Mouse (Mus musculus): Measurements from ENCODE around the gene Otos. TPM values are rescaled to one million over a fixed set of nuclear protein-coding genes. Genes with fewer than 3 reads are reported as not detected.

Otos gene
- polyA plus RNA-seq, 1 experiment from 2014 or later = 0.31 TPM

DNA sequence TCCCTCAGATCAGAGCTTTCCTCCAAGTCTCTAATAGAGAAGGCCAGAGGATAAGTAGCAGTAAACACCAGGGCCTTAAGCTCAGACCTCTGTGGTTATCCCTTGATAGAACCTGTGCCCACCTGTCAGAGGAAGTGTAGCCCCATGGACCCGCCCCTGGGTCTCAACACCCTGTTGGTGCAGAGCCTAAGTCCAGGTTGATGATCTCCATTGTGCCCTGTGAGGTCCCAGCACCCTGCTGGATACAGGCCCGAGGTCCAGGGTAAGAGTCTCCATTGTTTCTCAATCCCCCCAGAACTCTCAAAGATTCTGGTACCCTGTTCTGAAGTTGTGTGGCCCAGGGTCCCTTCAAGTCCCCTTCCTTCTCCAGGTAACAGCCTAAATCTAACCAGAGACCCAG is 2.5 kb downstream of the Otos start:
- H3K4me1 ChIP-seq = peaks cover 19% of the 10 kb centered on the region
- H3K4me2 ChIP-seq = no peak overlapping the region
- no peak overlapping the region for H3K9ac ChIP-seq
- no peak overlapping the region for H3K27ac ChIP-seq
- H3K27me3 ChIP-seq = no peaks in the 10 kb centered on the region; the same call in 1 of the 2 replicates
- no peaks in the 10 kb centered on the region for H3K36me3 ChIP-seq
- 36% methylated on average over 2 of the region's 2 CpGs for WGBS
- no peak for ATAC-seq (ENCODE audit: borderline replicate concordance, extremely low read depth, low FRiP score, low TSS enrichment)
- H3K4me3 ChIP-seq = no peak overlapping the region
- no peaks in the 10 kb centered on the region for H3K9me3 ChIP-seq

DNA sequence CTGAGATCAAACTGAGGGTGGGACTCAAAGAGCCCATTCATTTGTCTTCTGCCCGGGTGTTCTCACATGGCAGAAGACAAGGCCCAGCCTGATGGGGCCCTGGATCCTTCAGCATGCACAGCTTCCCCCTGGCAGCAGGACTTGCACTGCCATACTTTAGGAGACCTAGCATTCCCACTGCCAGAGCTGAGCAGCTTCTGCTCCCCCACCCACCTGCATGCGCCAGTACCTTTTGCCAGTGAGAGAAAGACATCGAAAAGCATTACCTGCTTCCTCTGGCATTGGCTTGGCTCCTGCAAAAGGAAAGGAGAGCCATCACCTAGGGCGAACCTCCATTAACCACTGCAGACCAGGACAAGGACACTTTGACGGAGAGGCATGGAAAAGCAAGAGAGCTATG is 3.7 kb downstream of the Otos start:
- Histone ChIP-seq H3K4me3 (no peak overlapping the region), H3K9ac (no peak overlapping the region), H3K4me1 (peaks cover 31% of the 10 kb centered on the region), H3K27me3 (no peaks in the 10 kb centered on the region; the same call in 1 of the 2 replicates), H3K9me3 (no peaks in the 10 kb centered on the region), H3K27ac (no peak overlapping the region), H3K36me3 (no peaks in the 10 kb centered on the region), H3K4me2 (no peak overlapping the region)
- no peak for ATAC-seq (ENCODE audit: borderline replicate concordance, extremely low read depth, low FRiP score, low TSS enrichment)
- WGBS = 74% methylated on average over 5 of the region's 5 CpGs

DNA sequence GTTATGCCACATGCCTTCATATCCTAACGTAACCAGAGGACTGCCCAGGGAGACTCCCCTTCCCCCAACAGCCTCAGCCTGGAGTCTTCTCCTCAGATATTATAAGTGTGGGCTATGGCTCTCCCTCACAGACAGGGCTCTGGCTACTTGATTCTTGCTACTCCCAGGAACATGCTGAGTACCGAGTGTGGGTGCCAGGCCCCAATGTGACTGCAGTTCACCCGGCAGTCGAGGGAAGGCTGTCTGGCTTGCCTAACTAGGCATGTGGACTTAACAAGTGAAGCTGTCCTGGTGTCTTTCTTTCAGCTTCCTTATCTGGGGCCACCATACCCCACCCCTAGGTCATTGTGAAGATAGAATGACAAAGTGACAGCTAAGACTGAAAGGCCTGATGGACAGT is 5.0 kb downstream of the Otos start:
- H3K27ac ChIP-seq = no peak overlapping the region
- H3K27me3 ChIP-seq = no peaks in the 10 kb centered on the region; the same call in 1 of the 2 replicates
- no peak overlapping the region for H3K4me3 ChIP-seq
- H3K4me1 ChIP-seq = peaks cover 31% of the 10 kb centered on the region
- 0 out of 2 replicates have a peak, but pooled peaks cover 5% of the 10 kb centered on the region for H3K36me3 ChIP-seq
- no peaks in the 10 kb centered on the region for H3K9me3 ChIP-seq
- 72% methylated on average over 4 of the region's 4 CpGs for WGBS
- no peak for ATAC-seq (ENCODE audit: borderline replicate concordance, extremely low read depth, low FRiP score, low TSS enrichment)
- H3K9ac ChIP-seq = no peak overlapping the region
- H3K4me2 ChIP-seq = no peak overlapping the region

DNA sequence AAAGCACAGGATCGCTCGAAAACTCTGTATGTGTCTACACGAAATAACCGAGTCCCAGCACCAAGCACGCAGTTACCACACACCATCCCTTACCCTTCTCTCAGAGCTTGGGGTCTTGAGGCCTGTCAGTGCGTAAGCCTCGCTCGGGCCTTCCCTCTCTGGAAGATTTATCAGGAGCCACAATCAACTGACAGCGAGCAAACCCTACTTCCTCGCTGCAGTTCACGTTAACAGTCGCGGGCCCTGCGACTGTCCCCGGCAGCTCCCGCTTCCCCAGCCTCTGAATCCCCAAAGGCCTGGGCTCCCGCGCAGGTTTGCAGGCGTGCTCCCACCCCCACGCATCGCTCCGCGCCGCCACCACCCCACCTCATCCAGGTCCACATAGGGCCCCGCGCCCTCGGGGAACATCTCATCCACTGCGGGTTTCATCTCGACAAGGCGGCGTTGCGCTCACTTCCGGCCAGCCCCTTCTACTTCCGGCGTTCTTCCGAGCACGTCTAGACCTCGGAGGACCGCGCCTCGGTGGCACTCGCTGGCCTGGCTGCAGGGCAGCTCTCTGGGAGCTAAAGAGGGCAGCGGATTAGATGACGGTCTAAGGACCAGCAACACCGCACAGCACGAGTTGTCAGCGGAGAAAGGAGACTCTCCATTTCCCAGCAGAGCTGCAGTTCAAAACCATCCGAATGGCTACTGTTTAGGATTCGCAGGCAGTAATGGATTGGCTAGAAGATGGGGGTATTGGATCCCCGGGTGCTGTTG is 6.9 kb downstream of the Otos start, which contains the start of gene Cops9:
Cops9 (minus strand) TSS at position 472 of the 759 bp plus-strand sequence.
- Histone ChIP-seq H3K27ac (peak within 1 kb of the TSS; percentile 56), H3K9ac (peak within 1 kb of the TSS; percentile 98), H3K4me2 (peak within 1 kb of the TSS; percentile 84), H3K36me3 (peaks cover 16% of the 10 kb centered on the region; the same call in 1 of the 2 replicates), H3K4me3 (peak within 1 kb of the TSS; percentile 99), H3K9me3 (no peaks in the 10 kb centered on the region), H3K27me3 (no peaks in the 10 kb centered on the region; the same call in 1 of the 2 replicates), H3K4me1 (peaks cover 20% of the 10 kb centered on the region)
- WGBS = 1% methylated on average over 50 of the region's 50 CpGs
- peak; percentile 94 for ATAC-seq (ENCODE audit: borderline replicate concordance, extremely low read depth, low FRiP score, low TSS enrichment)

DNA sequence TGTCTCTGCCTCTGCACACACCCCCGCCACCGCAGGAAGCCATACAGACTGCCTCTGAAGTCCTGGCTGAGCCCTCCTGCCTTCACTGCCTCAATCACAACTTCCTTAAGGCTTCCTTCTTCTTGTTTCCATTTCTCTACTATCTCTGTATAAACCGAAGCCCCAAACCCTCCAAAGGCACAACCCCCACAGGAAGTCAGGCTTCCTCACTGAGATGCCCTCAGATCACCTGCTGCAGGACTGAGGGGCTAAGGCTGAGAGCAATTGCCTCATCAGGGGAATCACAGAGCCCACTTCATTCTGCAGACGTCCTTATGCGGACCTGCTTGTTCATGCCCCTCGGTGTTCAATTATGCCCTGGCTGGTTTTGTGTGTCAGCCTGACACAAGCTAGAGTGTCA is 8.2 kb downstream of the Otos start:
- no peak for ATAC-seq (ENCODE audit: borderline replicate concordance, extremely low read depth, low FRiP score, low TSS enrichment)
- WGBS = 82% methylated on average over 6 of the region's 6 CpGs
- H3K27me3 ChIP-seq = no peaks in the 10 kb centered on the region
- no peak overlapping the region for H3K4me3 ChIP-seq
- H3K4me2 ChIP-seq = peak overlapping the region; percentile 84
- H3K9me3 ChIP-seq = no peaks in the 10 kb centered on the region
- H3K9ac ChIP-seq = no peak overlapping the region
- peaks cover 20% of the 10 kb centered on the region for H3K4me1 ChIP-seq
- H3K36me3 ChIP-seq = peaks cover 22% of the 10 kb centered on the region; the same call in 1 of the 2 replicates
- H3K27ac ChIP-seq = no peak overlapping the region

DNA sequence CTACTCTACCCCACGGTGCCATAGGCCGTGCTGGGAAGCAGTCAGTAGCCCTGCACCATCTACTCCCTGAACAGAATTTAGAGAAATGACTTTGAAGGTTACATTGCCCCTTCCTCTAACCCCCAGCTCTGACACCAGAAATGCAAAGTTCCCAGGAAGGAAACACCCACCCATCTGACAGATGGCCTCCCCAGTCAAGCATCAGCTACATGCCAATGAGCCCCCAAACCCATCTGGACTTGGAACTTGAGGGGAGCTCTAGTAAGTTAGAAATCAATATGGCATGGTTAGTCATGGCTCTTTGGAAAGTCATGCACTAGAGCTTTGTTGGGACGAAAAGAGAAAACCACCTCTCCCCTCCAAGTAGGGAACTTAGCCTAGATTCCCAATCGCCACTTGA is 9.9 kb downstream of the Otos start:
- 93% methylated on average over 4 of the region's 4 CpGs for WGBS
- no peak overlapping the region for H3K27ac ChIP-seq
- H3K4me2 ChIP-seq = no peak overlapping the region
- no peaks in the 10 kb centered on the region for H3K27me3 ChIP-seq
- peaks cover 20% of the 10 kb centered on the region for H3K4me1 ChIP-seq
- no peak for ATAC-seq (ENCODE audit: borderline replicate concordance, extremely low read depth, low FRiP score, low TSS enrichment)
- no peak overlapping the region for H3K4me3 ChIP-seq
- peaks cover 22% of the 10 kb centered on the region; the same call in 1 of the 2 replicates for H3K36me3 ChIP-seq
- H3K9ac ChIP-seq = no peak overlapping the region
- no peaks in the 10 kb centered on the region for H3K9me3 ChIP-seq

DNA sequence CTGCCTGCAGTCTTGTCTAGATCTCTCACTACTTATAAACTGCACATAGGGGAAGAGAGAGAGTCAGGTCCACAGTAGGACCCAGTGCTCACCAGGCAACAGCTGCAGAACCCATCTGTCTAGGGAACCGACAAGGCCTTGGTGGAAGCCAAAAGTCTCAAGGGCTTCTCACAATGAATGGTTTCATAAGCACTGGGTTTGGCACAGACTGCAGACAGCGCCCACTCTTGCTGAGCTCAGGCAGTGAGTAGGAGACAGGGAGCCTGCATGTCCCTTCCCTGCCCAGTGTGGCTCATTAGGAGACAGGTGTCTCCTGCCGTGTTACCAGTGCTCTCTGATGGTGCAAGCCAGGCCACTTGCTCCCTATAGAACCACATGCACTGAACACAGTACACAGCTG is 10.5 kb downstream of the Otos start:
- no peak for ATAC-seq (ENCODE audit: borderline replicate concordance, extremely low read depth, low FRiP score, low TSS enrichment)
- peaks cover 22% of the 10 kb centered on the region; the same call in 1 of the 2 replicates for H3K36me3 ChIP-seq
- no peaks in the 10 kb centered on the region for H3K9me3 ChIP-seq
- H3K4me3 ChIP-seq = no peak overlapping the region
- 75% methylated on average over 3 of the region's 3 CpGs for WGBS
- no peak overlapping the region for H3K9ac ChIP-seq
- no peaks in the 10 kb centered on the region for H3K27me3 ChIP-seq
- peaks cover 20% of the 10 kb centered on the region for H3K4me1 ChIP-seq
- H3K27ac ChIP-seq = no peak overlapping the region
- H3K4me2 ChIP-seq = no peak overlapping the region

DNA sequence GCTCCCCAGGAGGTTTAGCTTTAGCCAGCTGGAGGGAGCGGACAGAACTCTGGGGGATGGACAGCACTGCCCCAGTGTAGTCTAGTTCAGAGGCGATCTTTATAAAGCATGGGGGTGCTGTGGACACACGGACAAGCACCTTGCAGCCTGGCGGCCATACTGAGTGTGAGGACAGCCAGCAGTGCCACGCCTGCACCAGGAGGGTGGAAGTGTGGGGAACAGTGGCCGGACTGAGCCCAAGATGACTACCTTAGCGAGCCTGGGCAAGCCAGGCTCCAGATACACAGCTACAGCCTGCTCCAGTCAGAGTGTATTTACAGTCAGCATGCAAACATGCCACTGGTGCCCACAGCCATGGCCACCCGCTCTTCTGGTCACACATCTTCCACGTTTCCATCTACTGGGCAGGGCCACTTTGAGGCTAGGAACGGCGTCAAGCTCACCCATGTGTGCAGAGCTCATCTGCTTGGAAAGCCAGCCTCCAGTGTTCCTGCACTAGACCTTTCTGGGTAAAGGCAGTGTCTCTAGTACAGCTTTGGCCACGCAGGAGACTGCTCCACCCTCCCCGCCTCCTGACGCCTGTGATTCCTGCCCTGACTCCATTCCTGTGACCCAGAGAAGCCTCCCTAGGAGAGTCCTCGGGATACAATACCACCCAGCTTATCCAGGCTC is 11.0 kb downstream of the Otos start:
- Histone ChIP-seq H3K27me3 (no peaks in the 10 kb centered on the region), H3K27ac (no peak overlapping the region), H3K4me1 (peaks cover 20% of the 10 kb centered on the region), H3K9me3 (no peaks in the 10 kb centered on the region), H3K9ac (no peak overlapping the region), H3K4me2 (no peak overlapping the region), H3K36me3 (peaks cover 22% of the 10 kb centered on the region; the same call in 1 of the 2 replicates), H3K4me3 (no peak overlapping the region)
- WGBS = 91% methylated on average over 15 of the region's 15 CpGs
- no peak for ATAC-seq (ENCODE audit: borderline replicate concordance, extremely low read depth, low FRiP score, low TSS enrichment)

DNA sequence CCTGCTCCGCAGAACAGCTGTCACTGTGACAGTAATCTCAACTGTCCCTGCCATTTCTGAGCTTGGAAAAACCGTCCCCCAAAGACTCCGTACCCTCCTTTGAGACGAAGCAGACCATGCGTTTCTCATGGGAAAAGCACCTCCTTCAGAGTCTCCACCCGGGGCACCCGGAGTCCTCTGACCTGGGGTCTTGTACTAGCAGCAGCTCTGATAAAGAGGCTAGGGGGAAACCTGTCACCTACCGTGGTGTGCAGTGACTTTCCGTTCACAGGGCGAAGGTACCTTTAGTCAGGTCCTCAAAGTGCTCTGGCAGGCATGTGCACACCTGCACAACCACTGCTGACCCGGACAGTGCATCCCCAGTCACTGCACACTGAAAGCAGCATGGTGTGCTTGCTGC is 12.0 kb downstream of the Otos start:
- Histone ChIP-seq H3K4me2 (no peak overlapping the region), H3K27me3 (no peaks in the 10 kb centered on the region), H3K4me1 (peaks cover 14% of the 10 kb centered on the region), H3K9ac (no peak overlapping the region), H3K27ac (no peak overlapping the region), H3K36me3 (peaks cover 22% of the 10 kb centered on the region; the same call in 1 of the 2 replicates), H3K9me3 (no peaks in the 10 kb centered on the region), H3K4me3 (no peak overlapping the region)
- no peak for ATAC-seq (ENCODE audit: borderline replicate concordance, extremely low read depth, low FRiP score, low TSS enrichment)
- WGBS = 90% methylated on average over 11 of the region's 11 CpGs

DNA sequence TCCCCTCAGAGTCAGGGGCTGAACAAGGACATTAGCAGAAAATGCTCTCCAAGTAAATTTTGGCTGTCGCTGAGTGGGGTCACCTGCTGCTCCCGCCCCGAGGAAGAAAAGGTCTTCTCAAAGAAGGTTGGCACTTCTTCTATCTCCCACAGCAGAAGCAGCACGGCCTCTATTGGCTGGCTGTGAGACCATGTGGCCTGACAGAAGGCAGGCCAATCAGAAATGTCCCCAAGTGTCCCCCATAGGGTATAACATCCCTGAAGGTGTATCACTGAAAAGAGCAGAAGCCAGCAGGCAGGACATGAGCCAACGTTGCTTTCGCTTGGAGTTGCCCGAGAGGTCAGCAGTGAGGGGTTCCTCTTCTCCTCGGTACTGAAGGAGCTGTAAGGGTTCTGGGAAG is 12.6 kb downstream of the Otos start:
- no peak overlapping the region for H3K27ac ChIP-seq
- H3K36me3 ChIP-seq = peaks cover 22% of the 10 kb centered on the region; the same call in 1 of the 2 replicates
- H3K27me3 ChIP-seq = no peaks in the 10 kb centered on the region
- no peak overlapping the region for H3K4me2 ChIP-seq
- H3K4me3 ChIP-seq = no peak overlapping the region
- H3K9me3 ChIP-seq = no peaks in the 10 kb centered on the region
- H3K4me1 ChIP-seq = peaks cover 11% of the 10 kb centered on the region
- H3K9ac ChIP-seq = no peak overlapping the region
- ATAC-seq (ENCODE audit: borderline replicate concordance, extremely low read depth, low FRiP score, low TSS enrichment) = no peak
- WGBS = 81% methylated on average over 8 of the region's 8 CpGs

DNA sequence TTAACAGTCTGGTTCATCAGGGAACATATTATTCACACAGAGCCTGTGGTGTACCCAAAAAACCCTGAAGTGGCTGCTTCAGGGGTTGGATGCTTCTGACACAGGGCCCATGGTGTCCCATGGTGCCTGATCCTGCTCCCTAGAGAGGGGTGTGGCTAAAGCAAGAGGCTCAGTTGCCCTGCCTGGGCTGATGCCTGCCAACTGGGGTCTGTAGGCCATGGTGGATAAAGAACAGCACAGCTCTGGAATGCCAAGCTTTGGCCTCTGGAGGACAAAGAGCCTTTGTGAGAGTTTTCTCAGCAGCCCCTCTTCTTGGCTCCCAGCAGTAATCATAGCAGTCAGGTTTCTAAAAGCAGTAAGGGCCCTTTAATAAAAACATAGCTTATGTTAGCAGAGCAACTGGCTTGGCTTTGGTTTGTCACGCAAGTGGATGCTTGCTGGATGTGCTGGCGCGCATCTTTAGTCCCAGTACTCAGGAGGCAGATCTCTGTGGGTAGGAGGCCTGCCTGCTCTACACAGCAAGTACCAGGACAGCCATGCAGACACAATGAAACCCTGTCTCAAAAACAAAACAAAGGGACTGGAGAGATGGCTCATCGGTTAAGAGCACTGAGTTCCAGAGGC is 13.6 kb downstream of the Otos start:
- Histone ChIP-seq H3K27me3 (no peaks in the 10 kb centered on the region), H3K4me2 (no peak overlapping the region), H3K9ac (no peak overlapping the region), H3K4me3 (no peak overlapping the region), H3K4me1 (peaks cover 2% of the 10 kb centered on the region; the same call in 1 of the 2 replicates), H3K27ac (no peak overlapping the region), H3K9me3 (no peaks in the 10 kb centered on the region), H3K36me3 (peaks cover 22% of the 10 kb centered on the region; the same call in 1 of the 2 replicates)
- 77% methylated on average over 4 of the region's 4 CpGs for WGBS
- ATAC-seq (ENCODE audit: borderline replicate concordance, extremely low read depth, low FRiP score, low TSS enrichment) = no peak

DNA sequence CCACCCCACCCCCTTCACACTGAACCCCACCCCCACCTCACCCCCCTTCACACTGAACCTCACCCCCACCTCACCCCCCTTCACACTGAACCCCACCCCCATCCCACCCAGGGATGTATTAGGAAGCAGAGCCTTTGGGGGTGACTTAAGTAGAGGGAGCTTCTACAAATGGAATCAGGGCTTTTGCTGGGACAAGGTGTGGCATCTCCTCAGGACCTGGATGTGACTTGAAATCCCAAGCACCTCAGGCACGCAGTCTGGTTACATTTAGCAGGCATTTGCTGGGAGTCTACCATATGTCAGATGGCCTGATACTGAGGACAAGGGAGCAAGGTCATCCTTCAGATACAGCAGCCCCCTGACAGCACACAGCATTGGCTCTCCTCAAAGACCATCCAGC is 14.1 kb downstream of the Otos start:
- H3K27me3 ChIP-seq = no peaks in the 10 kb centered on the region
- no peak overlapping the region for H3K4me3 ChIP-seq
- no peak overlapping the region for H3K27ac ChIP-seq
- peaks cover 22% of the 10 kb centered on the region; the same call in 1 of the 2 replicates for H3K36me3 ChIP-seq
- ATAC-seq (ENCODE audit: borderline replicate concordance, extremely low read depth, low FRiP score, low TSS enrichment) = no peak
- WGBS = 62% methylated on average over 1 of the region's 1 CpGs
- no peaks in the 10 kb centered on the region for H3K9me3 ChIP-seq
- H3K4me2 ChIP-seq = no peak overlapping the region
- no peaks in the 10 kb centered on the region for H3K4me1 ChIP-seq
- no peak overlapping the region for H3K9ac ChIP-seq

All from lung, embryonic 15.5 days (tissue).